26 mouse cellular contexts compared by ENCODE assay signal in genomic region chr10:95464527-95464926, GRCm38 (mm10). TPM values are rescaled to one million over a fixed set of nuclear protein-coding genes. Genes with fewer than 3 reads are reported as not detected.
DNase-seq lines count a peak whose midpoint lies in the region; ATAC-seq and TF ChIP-seq lines count a peak whose summit lies in the region.
"Had no signal": no experiment of that assay in that cellular context is flagged by ENCODE, and none has a peak within 500 bp of the region (broad histone marks: within the 10 kb centered on the region; RNA-seq: fewer than 3 reads in every experiment).

No protein-coding gene starts in this region.

- H3ac ChIP-seq in myocyte (ENCODE audit: control insufficient read depth, insufficient read length) = no peak overlapping the region

- H3K9me3 ChIP-seq in hindbrain, postnatal 0 days (ENCODE audit: low read length) = no peaks in the 10 kb centered on the region
- H3K9me3 ChIP-seq in hindbrain, embryonic 13.5 days = no peaks in the 10 kb centered on the region
- H3K9me3 ChIP-seq: embryonic facial prominence, embryonic 13.5 days; forebrain, embryonic 15.5 days; G1E; heart, embryonic 15.5 days; hindbrain, embryonic 15.5 days had no signal

- H3K79me2 ChIP-seq in myocyte (ENCODE audit: control insufficient read depth, insufficient read depth) = no peaks in the 10 kb centered on the region

- no peak for TF ChIP-seq POLR2A in myocyte (IDR thresholded peaks at IDR 0.05; ENCODE audit: insufficient read length, low read depth)

- no peak overlapping the region for H3K4me3 ChIP-seq in hindbrain, postnatal 0 days (ENCODE audit: low read length)
- H3K4me3 ChIP-seq in hindbrain, embryonic 13.5 days = no peak overlapping the region
- H3K4me3 ChIP-seq in myocyte = no peak overlapping the region
- H3K4me3 ChIP-seq: embryonic facial prominence, embryonic 13.5 days; forebrain, embryonic 15.5 days; heart, embryonic 15.5 days; hindbrain, embryonic 15.5 days had no signal

- no peaks in the 10 kb centered on the region for H3K36me3 ChIP-seq in hindbrain, postnatal 0 days (ENCODE audit: insufficient read depth, low read length)
- H3K36me3 ChIP-seq in hindbrain, embryonic 13.5 days = no peaks in the 10 kb centered on the region
- H3K36me3 ChIP-seq in myocyte (ENCODE audit: control insufficient read depth, insufficient read depth) = no peaks in the 10 kb centered on the region
- H3K36me3 ChIP-seq: embryonic facial prominence, embryonic 13.5 days; forebrain, embryonic 15.5 days; G1E; heart, embryonic 15.5 days; hindbrain, embryonic 15.5 days had no signal

- no peak overlapping the region for H3K9ac ChIP-seq in hindbrain, postnatal 0 days (replicated peaks; ENCODE audit: low read length)
- H3K9ac ChIP-seq in hindbrain, embryonic 13.5 days = no peak overlapping the region
- H3K9ac ChIP-seq: embryonic facial prominence, embryonic 13.5 days; forebrain, embryonic 15.5 days; heart, embryonic 15.5 days; hindbrain, embryonic 15.5 days had no signal

- no peak for ATAC-seq in hindbrain, postnatal 0 days
- no peak for ATAC-seq in hindbrain, embryonic 13.5 days (ENCODE audit: low FRiP score)
- ATAC-seq: activated CD4-positive, CD25-positive, alpha-beta regulatory T cell, adult 4 months; CD4-positive, CD25-positive, alpha-beta regulatory T cell, adult 4 months; forebrain, embryonic 15.5 days had no signal

- WGBS in hindbrain, postnatal 0 days = 56% methylated on average over 6 of the region's 6 CpGs
- WGBS in hindbrain, embryonic 13.5 days = 54% methylated on average over 6 of the region's 6 CpGs

- H3K4me1 ChIP-seq in hindbrain, postnatal 0 days (ENCODE audit: insufficient read depth, low read length) = no peaks in the 10 kb centered on the region
- no peaks in the 10 kb centered on the region; the same call in 1 of the 2 replicates for H3K4me1 ChIP-seq in hindbrain, embryonic 13.5 days (replicated peaks)
- H3K4me1 ChIP-seq: embryonic facial prominence, embryonic 13.5 days; forebrain, embryonic 15.5 days; heart, embryonic 15.5 days; hindbrain, embryonic 15.5 days had no signal

- no peak overlapping the region for H3K4me2 ChIP-seq in hindbrain, postnatal 0 days (ENCODE audit: low read depth, low read length)
- H3K4me2 ChIP-seq in hindbrain, embryonic 13.5 days = no peak overlapping the region
- peak overlapping the region; percentile 36 for H3K4me2 ChIP-seq in myocyte (ENCODE audit: low read depth)
- H3K4me2 ChIP-seq: embryonic facial prominence, embryonic 13.5 days; forebrain, embryonic 15.5 days; heart, embryonic 11.5 days; heart, embryonic 15.5 days; hindbrain, embryonic 15.5 days had no signal

- no peak overlapping the region for H3K27ac ChIP-seq in hindbrain, postnatal 0 days
- H3K27ac ChIP-seq in hindbrain, embryonic 13.5 days = no peak overlapping the region
- H3K27ac ChIP-seq: embryonic facial prominence, embryonic 13.5 days; forebrain, embryonic 15.5 days; heart, embryonic 15.5 days; hindbrain, embryonic 15.5 days had no signal

- no peak for TF ChIP-seq CTCF in hindbrain, postnatal 0 days (IDR thresholded peaks at IDR 0.05; ENCODE audit: low read depth)

- no peaks in the 10 kb centered on the region for H3K27me3 ChIP-seq in hindbrain, postnatal 0 days (ENCODE audit: insufficient read depth, low read length)
- H3K27me3 ChIP-seq in hindbrain, embryonic 13.5 days = no peaks in the 10 kb centered on the region
- no peaks in the 10 kb centered on the region for H3K27me3 ChIP-seq in myocyte (ENCODE audit: control insufficient read depth, insufficient read depth, insufficient read length)
- H3K27me3 ChIP-seq: embryonic facial prominence, embryonic 13.5 days; forebrain, embryonic 15.5 days; heart, embryonic 15.5 days; hindbrain, embryonic 15.5 days had no signal

- peak; percentile 24 for DNase-seq in embryo, embryonic 10.5 days (ENCODE audit: low spot score)
- DNase-seq in embryo, embryonic 11 days = no peak
- peak; percentile 26 for DNase-seq in hindbrain, postnatal 0 days (ENCODE audit: low spot score)
- peak; percentile 34 for DNase-seq in MN1 (ENCODE audit: low spot score)
- DNase-seq in liver = no peak
- DNase-seq in spleen, adult 12 weeks (ENCODE audit: low spot score) = no peak
- DNase-seq: adrenal gland, adult 8-10 months; adrenal gland, postnatal 36 days; B cell, adult 2 months; cerebellum, adult 11 months; cerebellum, adult 8-10 months; cerebellum, postnatal 14 days; gastrocnemius, postnatal 10 days; heart, adult 18-20 months; heart, postnatal 14 days had no signal

TF ChIP-seq in myocyte, 11 proteins besides CTCF, POLR2A, EP300 and RAD21:
- no peak for TF ChIP-seq USF1 (IDR thresholded peaks at IDR 0.05; ENCODE audit: low read depth)
- TF ChIP-seq SRF (IDR thresholded peaks at IDR 0.05; ENCODE audit: control insufficient read depth, insufficient read length, low read depth) = no peak
- TF ChIP-seq POLR2AphosphoS2 (IDR thresholded peaks at IDR 0.05; ENCODE audit: insufficient read length, low read depth) = no peak
- TF ChIP-seq MAX (IDR thresholded peaks at IDR 0.05; ENCODE audit: low read depth) = no peak
- no peak for TF ChIP-seq REST (IDR thresholded peaks at IDR 0.05; ENCODE audit: insufficient read depth, insufficient read length)
- TF ChIP-seq MYOD1 (IDR thresholded peaks at IDR 0.05; ENCODE audit: control insufficient read depth in 1 of 3, insufficient read length in 2 of 3, low read depth in 2 of 3) = no peak
- no peak for TF ChIP-seq TCF3 (IDR thresholded peaks at IDR 0.05; ENCODE audit: insufficient read length, low read depth)
- no peak for TF ChIP-seq E2F4 (IDR thresholded peaks at IDR 0.05; ENCODE audit: insufficient read depth)
- TF ChIP-seq TCF12 (IDR thresholded peaks at IDR 0.05; ENCODE audit: insufficient read depth, poor library complexity, severe bottlenecking) = no peak
- TF ChIP-seq CEBPB (IDR thresholded peaks at IDR 0.05; ENCODE audit: insufficient read depth, poor library complexity, severe bottlenecking) = no peak
- no peak for TF ChIP-seq MYOG (IDR thresholded peaks at IDR 0.05; ENCODE audit: control insufficient read depth in 1 of 3, insufficient read depth in 1 of 3, insufficient read length in 2 of 3, low read depth in 2 of 3)

RNA-seq across cellular contexts. Expression of gene Mrpl42, which starts 37.2 kb away (rescaled TPM):
- total RNA-seq in hindbrain, postnatal 0 days (2014; rRNA removed) = 126 and 146 TPM in 2 replicates
- polyA plus RNA-seq in hindbrain, postnatal 0 days (2015; fragmentation: Nextera tagmentation; extraction: Ambion mirVana) = 277 and 289 TPM in 2 replicates
- 252 and 268 TPM in 2 replicates for polyA plus RNA-seq in hindbrain, embryonic 13.5 days (2015; fragmentation: Nextera tagmentation; extraction: Ambion mirVana)
- polyA plus RNA-seq in myocyte (2012; fragmentation: generic; extraction: Trizol) = 177 TPM

RNA-seq across cellular contexts. Expression of gene Socs2, which starts 47.5 kb away (rescaled TPM):
- total RNA-seq in hindbrain, postnatal 0 days (2014; rRNA removed) = 51.7 and 57.0 TPM in 2 replicates
- 112 and 122 TPM in 2 replicates for polyA plus RNA-seq in hindbrain, postnatal 0 days (2015; fragmentation: Nextera tagmentation; extraction: Ambion mirVana)
- polyA plus RNA-seq in hindbrain, embryonic 13.5 days (2015; fragmentation: Nextera tagmentation; extraction: Ambion mirVana) = 118 and 138 TPM in 2 replicates
- polyA plus RNA-seq in myocyte (2012; fragmentation: generic; extraction: Trizol) = 27.5 TPM
- total RNA-seq: common myeloid progenitor, adult 5-6 weeks had no signal

RNA-seq across cellular contexts. Expression of gene Ube2n, which starts 50.4 kb away (rescaled TPM):
- total RNA-seq in hindbrain, postnatal 0 days (2014; rRNA removed) = 203 and 208 TPM in 2 replicates
- 315 and 333 TPM in 2 replicates for polyA plus RNA-seq in hindbrain, postnatal 0 days (2015; fragmentation: Nextera tagmentation; extraction: Ambion mirVana)
- polyA plus RNA-seq in hindbrain, embryonic 13.5 days (2015; fragmentation: Nextera tagmentation; extraction: Ambion mirVana) = 403 and 411 TPM in 2 replicates
- 157 TPM for polyA plus RNA-seq in myocyte (2012; fragmentation: generic; extraction: Trizol)

Comparison
In these comparisons a context has a peak if more than half of its experiments do, and no peak if none do; other contexts are left out.
1. DNase-seq: peak in embryo, embryonic 10.5 days (single experiment), hindbrain, postnatal 0 days (single experiment) and MN1 (single experiment); none in embryo, embryonic 11 days (single experiment), liver (single experiment) and spleen, adult 12 weeks (single experiment).